Mouse (Mus musculus) neutrophil, adult 5-6 weeks (primary cell): ENCODE measurements around the gene Kif5a. TPM values are rescaled to one million over a fixed set of nuclear protein-coding genes. Genes with fewer than 3 reads are reported as not detected.

ENCODE experiments used
- ATAC-seq: fragments of 151-379, 151-347 bp; 2 replicates; pipeline ENCODE4 v1.8.0; 2017; ENCODE audit warnings: mild to moderate bottlenecking, moderate TSS enrichment; ENCODE audit not compliant: insufficient number of reproducible peaks, poor library complexity, low FRiP score, severe bottlenecking; ENCODE audit errors: extremely low read depth
- total RNA-seq: library from RNA; stranded (forward); fragments of 200-1000 nt; gene quantifications from 2 replicates; pipeline ENCODE4 v1.2.3, GENCODE M21; 2017

Gene Kif5a
- total RNA-seq, 1 experiment from 2014 or later, result not detected

DNA sequence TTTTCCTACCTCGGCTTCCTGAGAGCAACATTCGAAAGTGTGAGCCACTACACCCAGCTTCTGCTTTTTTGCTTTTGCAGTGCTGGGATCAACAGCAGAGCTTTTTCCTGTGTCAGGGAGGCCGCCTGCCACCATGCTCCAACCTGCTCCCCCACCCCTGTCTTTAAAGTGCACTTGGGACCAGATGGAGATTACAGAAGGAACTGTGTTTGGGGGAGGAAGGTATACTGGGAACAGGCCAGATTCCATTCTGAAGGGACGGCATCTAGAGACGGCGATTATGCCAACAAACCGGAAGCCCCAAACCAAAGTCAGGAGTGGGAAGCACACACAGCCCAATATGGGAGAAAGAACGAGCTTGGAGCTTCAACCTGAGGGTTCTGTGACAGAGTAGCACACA is 36.0 kb downstream of the Kif5a start:
- ATAC-seq, result no peak

- ATAC-seq, result no peak
Measured at GRCm38 (mm10) chr10:127226318-127226895, 36.7 kb downstream of the Kif5a start.

- peak; percentile 66; the same call in 1 of the 2 replicates for ATAC-seq
Measured at GRCm38 (mm10) chr10:127225732-127226131, 37.4 kb downstream of the Kif5a start.

DNA sequence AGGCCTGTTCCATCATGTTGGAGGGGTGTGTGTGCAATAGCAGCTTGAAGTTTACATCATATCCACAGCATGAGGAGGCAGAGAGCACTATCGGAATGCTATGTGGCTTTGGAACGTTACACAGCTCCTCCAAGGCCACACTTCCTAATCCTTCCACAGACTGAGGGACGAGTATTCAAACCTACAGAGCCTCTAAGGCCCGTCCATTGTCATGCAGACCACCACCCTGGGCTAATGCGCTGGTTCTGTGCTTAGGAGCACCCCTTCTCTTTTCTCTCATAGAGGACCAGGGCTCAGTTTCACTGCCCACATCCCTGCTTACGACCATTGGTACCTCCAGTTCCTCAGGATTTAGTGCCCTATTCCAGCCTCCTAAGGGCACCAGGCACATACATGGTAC is 37.9 kb downstream of the Kif5a start:
- ATAC-seq, result no peak

DNA sequence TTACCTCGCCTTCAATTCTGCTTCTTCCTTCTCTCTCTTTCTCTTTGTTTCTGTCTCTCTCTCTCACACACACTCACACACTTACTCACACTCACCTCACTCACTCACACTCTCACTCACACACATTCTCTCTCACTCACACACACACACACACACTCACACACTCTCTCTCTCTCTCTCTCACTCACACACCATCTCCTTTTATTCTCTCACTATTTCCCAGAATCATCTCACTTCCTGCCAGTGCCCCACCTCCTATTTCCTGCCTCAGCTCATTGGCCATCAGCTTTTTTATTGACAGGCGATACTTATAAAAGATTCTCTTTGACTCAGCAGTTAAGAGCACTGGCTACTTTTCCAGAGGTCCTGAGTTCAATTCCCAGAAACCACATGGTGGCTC is 44.8 kb downstream of the Kif5a start:
- no peak for ATAC-seq

- ATAC-seq, result no peak
Measured at GRCm38 (mm10) chr10:127217177-127217576, 46.0 kb downstream of the Kif5a start.

DNA sequence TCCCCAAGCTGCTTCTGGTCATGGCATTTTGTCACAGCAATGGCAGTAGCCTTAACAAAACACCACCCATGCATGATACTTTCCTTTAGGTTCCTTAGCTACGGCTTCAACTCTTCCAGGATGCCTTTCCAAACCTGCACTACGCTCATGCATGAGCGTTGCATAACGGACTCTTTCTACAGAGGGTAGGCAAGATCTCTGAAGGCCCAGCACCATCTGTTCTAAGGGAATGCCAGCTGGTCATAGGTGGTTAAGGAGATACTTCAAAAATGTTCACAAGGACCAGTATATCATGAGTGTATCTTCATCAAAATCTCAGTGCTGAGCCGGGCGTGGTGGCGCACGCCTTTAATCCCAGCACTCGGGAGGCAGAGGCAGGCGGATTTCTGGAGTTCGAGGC is 46.7 kb downstream of the Kif5a start:
- no peak for ATAC-seq

DNA sequence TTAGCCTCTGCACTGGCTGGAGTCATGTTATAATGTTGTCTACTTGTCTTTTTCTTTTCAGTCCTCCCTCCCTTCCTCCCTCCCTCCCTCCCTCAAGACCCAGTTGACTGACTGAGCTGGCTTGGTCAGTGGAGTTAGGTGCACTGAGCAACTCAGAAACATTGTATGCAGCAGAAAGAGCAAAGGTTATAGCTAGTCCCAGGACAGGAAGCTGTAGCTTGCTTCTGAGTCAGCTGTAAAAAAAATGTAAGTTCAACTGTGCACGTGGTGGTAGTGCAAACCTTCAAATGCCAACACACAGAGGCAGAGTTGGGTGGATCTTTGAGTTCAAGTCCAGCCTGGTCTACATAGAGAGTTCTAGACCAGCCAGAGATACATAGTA is 48.7 kb downstream of the Kif5a start:
- no peak for ATAC-seq

GRCm38 (mm10) chr10:127213704-127214421 is 49.3 kb downstream of the Kif5a start:
- ATAC-seq, result no peak

- no peak for ATAC-seq
Measured at GRCm38 (mm10) chr10:127213272-127213671, 49.9 kb downstream of the Kif5a start.

- peak; percentile 81 for ATAC-seq
Measured at GRCm38 (mm10) chr10:127211414-127211854, 51.7 kb downstream of the Kif5a start, which contains the start of gene Pip4k2c. TSS of gene Pip4k2c (minus strand) at chr10:127211585.

- ATAC-seq, result no peak
Measured at GRCm38 (mm10) chr10:127210961-127211405, 52.2 kb downstream of the Kif5a start.

GRCm38 (mm10) chr10:127209928-127210570 is 53.1 kb downstream of the Kif5a start:
- ATAC-seq, result no peak

DNA sequence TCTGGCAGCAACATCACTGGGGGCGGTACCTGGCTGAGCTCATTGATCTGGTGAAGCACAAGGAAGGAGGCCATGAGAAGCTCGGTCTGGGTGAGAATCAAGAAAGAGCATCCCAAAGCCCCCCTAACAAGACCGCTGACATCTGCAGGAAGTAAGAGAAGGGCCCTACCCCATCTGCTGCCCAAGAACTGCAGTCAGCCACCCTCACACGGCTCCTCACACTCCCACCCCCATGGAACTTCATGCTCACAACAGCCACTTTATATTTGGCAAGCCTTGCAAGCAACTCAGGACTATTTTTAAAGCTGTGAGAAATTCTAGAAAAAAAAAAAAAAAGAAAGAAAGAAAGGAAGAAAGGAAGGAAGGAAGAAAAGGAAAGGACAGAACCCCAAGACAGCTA is 54.2 kb downstream of the Kif5a start:
- ATAC-seq, result no peak

DNA sequence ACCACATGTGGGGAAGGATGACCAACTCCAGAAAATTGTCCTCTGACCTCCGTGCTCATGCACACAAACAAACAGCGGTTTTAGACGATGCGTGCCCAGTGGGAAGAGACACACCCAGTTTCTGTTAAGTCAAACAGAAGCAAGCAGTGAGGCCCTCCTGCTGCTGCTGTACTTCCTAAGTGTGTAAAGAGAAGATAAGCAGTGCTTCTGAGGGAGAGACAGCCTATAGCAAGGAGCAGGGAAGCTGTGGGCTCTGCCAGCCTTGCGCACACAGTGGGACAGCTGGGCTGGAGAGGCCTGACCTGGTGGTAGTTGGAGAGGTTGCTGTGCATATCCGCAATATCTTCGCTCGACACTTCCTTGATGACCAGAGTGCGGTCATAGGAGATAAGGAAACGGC is 57.8 kb downstream of the Kif5a start:
- ATAC-seq, result no peak

DNA sequence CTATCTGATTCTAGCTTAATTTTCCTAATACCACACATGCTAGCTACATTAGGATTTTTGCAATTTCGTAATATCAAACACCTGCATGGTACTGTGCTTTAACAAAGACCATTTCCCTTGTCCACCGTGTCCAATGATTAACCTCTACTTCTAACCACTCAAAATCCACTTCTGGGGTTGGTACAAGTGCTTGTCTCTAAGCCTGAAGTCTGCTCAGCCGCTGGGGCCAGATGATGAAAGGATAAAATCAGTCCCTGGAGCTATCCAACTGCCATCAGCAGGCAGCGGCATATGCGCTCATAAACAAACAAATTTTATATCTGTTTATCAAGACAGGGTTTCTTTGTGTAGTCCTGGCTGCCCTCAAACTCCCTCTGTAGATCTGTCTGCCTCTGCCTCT is 58.6 kb downstream of the Kif5a start:
- ATAC-seq, result no peak

GRCm38 (mm10) chr10:127203106-127203505 is 60.0 kb downstream of the Kif5a start:
- no peak for ATAC-seq

GRCm38 (mm10) chr10:127200279-127200678 is 62.9 kb downstream of the Kif5a start:
- ATAC-seq, result no peak

- no peak for ATAC-seq
Measured at GRCm38 (mm10) chr10:127199474-127199873, 63.7 kb downstream of the Kif5a start.

DNA sequence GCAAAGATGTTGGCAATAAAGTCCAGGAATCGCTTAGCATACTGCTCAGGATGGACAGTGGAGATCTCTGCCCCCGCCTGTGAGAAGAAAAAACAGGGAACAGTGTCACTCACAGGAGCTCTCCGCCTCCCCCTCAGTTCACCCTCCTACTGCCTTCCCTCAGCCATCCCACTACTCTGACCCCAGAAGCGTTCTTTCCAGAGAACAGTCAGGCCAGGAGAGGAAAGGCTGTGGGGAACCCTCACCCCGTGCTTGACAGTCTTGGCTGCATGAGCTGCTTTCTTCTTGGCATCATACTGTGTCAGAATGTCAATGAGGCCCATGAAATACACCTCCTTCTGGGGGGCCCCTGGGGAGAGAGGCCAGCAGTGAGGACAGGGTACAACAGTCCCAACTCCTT is 64.1 kb downstream of the Kif5a start:
- ATAC-seq, result no peak
